Mouse (Mus musculus) adrenal gland, postnatal 25 days (tissue): ENCODE results near the gene Fbxo28. TPM values are rescaled to one million over a fixed set of nuclear protein-coding genes. Genes with fewer than 3 reads are reported as not detected.
A peak's percentile ranks its signal among the peaks of the same experiment; 100 is the strongest.

ENCODE experiments used
- DNase-seq: peaks from one replicate; pipeline ENCODE4 v3.0.0; 2021; ENCODE audit warnings: mixed read lengths
- total RNA-seq: library from RNA; stranded (reverse); gene quantifications from 2 replicates; pipeline ENCODE4 v1.2.3, GENCODE M21; 2021

Fbxo28 gene
- total RNA-seq, 1 experiment from 2014 or later, result 45.9 TPM

DNA sequence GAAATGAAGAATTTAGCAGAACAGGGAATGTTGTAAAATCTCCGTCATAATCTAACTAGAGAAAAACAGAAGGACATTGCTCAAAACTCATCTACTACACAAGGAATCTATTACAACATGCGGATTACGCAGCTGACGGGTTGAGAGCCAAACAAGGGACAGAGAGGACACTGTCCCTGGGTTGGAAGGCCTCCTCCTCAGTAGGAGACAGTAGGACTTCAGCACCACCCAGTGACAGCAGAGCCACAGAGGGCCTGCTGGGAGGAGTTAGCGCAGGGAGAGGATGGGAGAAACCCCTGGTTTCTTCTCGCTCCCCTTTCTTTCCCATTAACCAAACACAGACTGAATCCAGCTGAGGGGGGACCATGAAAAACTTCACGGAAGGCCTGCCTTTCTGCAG is 53.6 kb downstream of the Fbxo28 start:
- DNase-seq, result no peak

DNA sequence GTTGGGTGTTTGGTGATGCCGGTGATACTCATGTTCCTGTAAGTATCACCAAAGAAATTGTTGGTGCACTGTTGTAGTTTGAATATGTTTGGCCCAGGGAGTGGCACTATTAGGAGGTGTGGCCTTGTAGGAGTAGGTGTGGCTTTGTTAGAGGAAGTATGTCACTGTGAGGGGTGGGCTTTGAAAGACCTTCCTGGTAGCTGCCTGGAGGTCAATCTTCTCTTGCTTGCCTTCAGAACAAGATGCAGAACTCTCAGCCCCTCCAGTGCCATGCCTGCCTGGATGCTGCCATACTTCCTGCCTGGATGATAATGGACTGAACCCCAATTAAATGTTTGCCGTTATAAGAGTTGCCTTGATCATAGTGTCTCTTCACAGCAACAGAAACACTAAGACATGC is 56.6 kb downstream of the Fbxo28 start:
- no peak for DNase-seq

DNA sequence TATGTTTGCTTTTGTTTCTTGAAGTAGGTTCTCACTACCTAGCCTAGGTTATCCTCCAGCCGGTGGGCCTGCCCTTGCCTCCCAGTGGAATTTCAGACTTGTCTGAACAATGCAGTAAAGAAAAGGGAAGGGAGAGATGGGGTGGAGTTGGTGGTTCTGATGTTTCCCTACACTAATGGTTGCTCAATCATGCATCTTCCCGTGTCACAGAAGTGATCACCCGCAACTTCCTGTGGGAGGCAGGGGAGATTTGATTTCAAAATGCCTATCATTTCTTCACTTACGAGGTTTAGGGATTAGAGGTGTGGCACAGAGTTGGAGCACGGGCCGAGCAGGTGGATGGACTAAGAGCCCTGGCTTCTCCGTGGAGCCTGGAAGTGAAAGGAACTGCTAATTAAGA is 58.2 kb downstream of the Fbxo28 start:
- DNase-seq, result no peak

DNA sequence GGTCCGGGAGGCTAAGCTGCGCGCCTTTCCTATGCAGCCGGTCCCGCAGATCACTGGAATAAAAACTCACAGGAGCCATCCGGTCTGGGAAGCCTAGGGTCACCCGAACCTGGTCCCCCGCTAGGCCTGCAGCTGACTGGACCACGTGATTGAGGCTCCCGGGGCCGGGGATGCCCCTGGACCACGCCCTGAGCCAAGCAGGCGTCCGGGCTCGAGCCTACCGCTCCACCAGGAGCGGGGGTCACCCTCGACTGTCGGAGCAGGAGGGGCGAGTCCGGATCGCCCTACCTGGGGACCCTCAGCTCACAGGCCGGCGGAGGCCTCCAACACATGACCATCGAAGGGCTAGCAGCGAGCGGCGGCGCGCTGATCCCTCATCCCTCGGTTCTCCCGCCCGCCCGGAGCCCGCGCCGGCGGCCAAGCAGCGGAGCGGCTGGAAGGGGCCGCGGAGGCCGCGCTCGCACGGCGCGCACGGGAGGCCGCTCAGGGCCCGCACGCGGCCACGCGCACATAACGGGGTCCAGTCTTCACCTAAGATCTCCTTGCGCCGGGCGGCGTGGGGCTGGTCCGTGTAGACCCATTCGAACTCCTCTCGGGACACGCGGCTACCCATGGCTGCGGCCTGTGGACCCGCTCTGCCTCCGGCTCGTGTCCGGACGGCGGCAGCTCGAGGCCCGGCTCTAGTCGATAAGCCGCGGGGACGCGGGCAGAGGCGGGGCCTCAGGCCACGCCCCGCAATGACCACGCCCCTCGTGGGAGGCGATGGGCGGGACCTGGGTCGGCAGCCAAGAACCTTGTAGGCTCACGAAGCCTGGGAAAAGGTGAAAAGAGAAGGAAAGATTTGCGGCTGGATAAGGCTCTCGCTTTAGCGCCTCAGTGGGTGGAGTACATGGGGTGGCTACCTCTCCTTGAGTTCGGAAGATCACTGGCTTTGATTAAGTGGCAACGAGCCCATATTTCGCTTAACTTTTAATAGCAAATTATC is 59.0 kb downstream of the Fbxo28 start, which contains the start of gene Degs1:
Degs1 (minus strand) TSS at position 714 of the 985 bp plus-strand sequence.
- DNase-seq, result peak; percentile 96

DNA sequence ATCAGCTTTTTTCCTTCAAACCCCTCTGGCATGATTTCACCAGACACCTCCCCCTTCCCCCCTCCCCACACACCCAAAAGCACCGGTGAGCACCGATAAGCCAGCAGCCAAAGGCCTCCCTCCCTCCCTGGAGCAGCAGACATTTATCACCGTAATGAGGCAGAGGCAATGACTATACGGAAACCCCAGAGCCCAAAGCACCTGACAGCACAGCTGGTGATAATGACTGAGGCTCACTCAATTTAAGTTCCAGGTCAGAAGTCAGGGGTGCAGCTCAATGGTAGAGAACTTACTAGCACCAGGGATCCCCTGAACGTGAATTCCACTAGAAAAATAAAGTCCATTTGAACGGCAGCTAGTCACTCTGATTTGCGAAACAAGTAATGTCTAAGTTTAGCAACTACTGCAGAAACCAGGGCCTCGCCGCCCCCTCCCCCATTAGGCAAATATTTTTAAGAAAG is 60.1 kb downstream of the Fbxo28 start:
- no peak for DNase-seq

DNA sequence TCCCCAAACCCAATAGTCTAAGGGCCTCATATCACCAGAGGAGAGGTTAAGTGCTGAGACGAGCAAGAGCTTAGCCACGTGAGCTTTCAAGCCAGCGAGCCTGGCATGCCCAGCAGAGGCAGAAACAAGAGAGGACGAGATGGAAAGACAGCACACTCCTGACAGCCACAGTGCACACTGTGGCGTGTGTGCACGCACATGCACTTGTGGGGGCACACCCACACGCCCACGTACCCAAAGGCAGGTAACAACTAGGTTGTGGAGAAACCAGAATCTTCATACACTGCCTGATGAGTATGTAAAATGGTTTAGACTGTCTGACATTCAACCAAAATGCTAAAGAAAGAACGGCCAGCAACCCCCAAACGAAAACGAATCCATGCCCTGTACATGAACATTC is 60.9 kb downstream of the Fbxo28 start:
- DNase-seq, result no peak

DNA sequence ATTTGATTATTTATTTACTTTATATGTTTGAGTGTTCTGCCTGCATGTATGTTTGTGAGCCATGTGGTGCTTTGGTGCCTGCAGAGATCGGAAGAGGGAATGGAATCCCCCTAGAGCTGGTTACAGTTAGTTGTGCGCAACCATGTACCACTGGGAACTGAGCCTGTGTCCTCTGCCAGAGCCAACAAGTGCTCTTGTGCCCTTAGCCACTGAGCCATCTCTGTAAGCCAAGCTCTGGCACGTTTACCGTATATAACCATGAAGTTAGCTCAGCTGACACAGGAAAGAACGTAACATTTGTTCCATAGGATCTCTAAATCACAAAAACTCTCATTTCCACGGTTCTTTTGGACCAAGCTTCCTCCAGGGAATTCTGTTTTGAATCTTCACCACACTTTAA is 61.4 kb downstream of the Fbxo28 start:
- no peak for DNase-seq

DNA sequence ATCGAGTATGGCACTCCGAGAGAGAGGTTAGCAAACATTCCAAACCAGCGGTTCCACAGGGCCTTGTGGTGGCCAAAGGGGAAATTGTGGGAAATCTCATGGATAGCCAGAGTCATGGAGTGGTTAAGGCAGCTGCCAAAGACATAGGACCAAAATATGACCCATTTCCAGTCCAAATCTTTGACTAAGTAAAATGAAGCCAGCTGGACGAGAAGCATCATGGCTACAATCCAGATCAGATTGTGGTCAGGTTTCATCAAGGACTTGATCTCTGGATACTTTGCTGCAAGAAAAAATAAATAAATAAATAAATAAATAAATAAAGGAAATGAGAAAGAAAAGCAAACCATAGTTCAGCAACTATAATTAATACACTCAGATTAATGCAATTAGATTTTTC is 62.0 kb downstream of the Fbxo28 start:
- no peak for DNase-seq

DNA sequence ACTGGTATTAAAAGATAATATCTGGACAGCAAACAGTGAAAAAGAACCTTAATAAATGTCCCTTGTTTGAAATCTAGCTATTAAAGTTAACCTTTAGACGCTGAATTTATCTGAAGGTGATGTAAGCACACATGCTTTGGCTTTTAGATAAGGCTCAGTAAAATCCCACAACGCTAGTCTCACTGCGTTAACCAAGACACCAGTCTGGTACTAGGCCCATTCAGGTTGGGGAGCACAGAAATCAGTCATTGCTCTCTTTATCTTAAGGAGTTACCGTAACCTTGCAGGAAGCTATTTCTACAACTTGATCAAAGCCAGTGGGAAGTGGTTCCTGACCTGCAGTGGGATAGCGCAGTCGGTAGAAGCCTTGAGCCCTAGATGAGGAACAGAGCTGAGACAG is 66.3 kb downstream of the Fbxo28 start:
- no peak for DNase-seq

DNA sequence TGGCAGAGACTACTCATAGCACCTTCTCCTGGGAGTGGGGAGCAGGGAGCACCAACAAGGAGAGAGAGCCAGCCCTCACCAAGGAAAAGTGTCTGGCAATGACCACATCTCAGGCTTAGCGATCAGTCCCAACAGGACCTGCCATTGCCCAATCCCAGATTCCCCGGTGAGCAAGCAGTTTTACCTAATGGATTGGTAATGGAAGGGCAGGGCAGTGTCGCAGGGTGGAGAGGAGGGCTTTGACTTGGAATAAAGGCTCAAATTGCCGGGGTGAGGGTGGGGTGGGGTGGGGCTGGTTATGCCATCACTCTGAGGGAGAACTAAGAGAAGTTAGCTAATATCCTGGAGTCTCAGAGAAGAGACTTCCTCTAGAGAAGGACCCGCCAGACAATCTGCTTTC is 69.8 kb downstream of the Fbxo28 start:
- no peak for DNase-seq

DNA sequence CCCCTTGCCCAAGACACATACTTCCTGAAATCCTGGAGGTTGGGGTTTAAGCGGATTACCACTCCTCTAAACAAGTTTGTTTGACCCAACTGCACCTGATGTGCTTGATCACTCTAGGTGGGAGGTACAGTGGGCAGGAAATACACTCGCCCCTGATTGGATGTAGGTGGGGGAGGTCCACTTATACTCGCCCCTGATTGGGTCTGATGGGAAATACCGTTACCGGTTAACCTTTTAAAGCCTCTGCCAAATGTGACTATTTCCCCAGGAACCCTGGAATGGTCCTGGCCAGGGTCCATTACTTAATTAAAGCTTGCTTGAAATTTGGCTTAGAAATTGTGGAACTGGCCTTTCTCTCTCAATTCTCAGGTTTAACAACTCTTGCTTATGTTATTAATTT is 70.3 kb downstream of the Fbxo28 start:
- DNase-seq, result no peak

DNA sequence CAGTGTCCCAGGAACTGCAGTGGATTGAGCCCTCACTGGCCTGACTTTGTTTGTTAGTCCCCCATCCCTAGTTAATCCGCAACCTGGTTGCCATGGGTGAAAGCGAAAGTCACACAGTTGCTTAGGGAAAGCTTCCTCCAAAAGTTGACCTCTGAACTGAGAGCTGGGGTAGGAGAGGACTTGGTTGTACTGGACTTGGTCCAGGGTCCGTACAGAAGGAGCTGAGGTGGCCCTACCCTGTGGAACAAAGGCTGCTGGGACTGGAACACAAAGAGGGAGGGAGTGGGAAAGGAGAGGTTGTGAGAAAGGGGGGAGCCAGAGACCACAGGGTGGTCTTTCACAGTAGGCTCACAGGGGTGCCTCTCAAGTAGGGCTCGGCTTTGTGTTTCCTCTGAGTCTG is 73.1 kb downstream of the Fbxo28 start:
- no peak for DNase-seq

DNA sequence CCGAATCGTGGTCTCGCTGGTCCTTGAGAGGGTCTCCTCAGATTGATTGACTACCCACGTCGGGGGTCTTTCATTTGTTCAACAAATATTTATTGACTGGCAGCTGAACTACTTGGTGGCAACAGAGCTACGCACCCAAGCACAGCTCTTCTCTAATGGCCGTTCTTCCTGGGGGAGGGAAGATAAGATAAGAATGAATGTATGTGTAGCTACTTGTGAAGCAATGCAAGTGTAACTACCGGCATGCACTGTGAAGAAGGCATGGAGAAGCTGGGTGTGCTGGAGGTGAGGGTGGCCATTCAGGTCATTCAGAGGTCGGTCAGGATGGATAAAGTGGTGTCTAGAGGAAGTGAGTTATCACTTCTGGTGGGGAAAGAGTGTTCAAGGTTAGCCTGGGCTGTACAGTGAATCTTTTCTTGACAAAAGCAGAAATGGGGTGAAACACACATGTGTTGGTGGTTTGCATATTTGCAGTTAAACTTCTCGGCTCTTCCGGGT is 75.4 kb downstream of the Fbxo28 start:
- no peak for DNase-seq

Other genes starting within 250 kb of the Fbxo28 start
- gene Srp9, start 216.9 kb downstream of the Fbxo28 start, total RNA-seq, result 50.7 and 60.9 TPM in 2 replicates
- not detected in 2 replicates for gene Vmn1r1, start 177.1 kb downstream of the Fbxo28 start, total RNA-seq
- 97.3 and 103 TPM in 2 replicates for gene Degs1, start 58.8 kb downstream of the Fbxo28 start, total RNA-seq
- gene Trp53bp2, start 67.5 kb upstream of the Fbxo28 start, total RNA-seq, result 21.7 and 25.2 TPM in 2 replicates
- gene Capn2, start 176.0 kb upstream of the Fbxo28 start, total RNA-seq, result 52.1 and 56.2 TPM in 2 replicates
- gene Capn8, start 223.4 kb upstream of the Fbxo28 start, total RNA-seq, result 0.30 TPM in 1 of 2 replicates, not detected in the other